Mouse (Mus musculus) heart, postnatal 10 days (tissue): ENCODE data around the gene Tbc1d1. TPM values are rescaled to one million over a fixed set of nuclear protein-coding genes. Genes with fewer than 3 reads are reported as not detected.

ENCODE experiments used
- DNase-seq, 2 experiments: peaks; one replicate each; pipeline ENCODE4 v3.0.0; 2021
- intact Hi-C: fragments of 180-260 bp; cut with DNase I; formaldehyde crosslinking; loops from one replicate; pipeline ENCODE4 v1.15.1; 2025
- total RNA-seq, 2 experiments: library from RNA; stranded (reverse); gene quantifications; 2 replicates each; pipeline ENCODE4 v1.2.3; 2021

Gene Tbc1d1
- total RNA-seq = 10 to 100 TPM; 33.3 to 41.1 TPM

DNA sequence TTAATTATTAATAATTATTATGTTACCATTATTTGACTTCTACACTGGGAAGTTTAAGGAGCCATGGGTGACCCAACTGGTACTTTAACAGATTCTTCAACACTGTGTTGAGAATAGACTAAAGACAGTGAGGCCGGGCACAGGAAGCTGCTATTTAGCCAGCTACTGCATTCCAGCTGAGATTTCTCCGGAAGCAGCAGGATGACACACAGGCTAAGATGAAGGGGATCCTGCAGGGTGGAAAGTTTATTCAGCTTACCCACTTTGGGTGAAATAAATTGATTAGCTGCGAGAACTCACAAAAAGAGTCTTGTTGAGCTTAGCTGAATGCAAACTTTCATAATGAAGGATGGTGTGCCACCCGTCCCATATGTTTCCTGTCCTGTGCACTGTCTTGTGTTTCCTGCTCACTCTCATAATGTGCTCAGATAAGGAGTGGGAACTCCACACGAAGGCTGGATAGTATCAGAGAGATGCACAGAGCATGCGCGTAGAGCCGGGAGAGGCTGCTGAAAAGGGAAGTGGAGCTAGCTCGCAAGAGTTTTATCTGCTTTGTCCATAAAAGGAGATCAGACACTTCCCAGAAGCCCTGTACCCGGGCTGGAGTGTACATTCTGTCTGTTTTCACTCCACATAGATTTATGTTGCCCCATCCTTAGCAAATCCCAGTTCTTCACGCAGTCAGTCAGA lies at the start of gene Tbc1d1:
Gene Tbc1d1, plus strand, starts transcription at position 445 of the 690 bp plus-strand sequence.
- peak; percentile 65 to 69 for DNase-seq
- intact Hi-C loops = no loop called here

GRCm38 (mm10) chr5:64107596-64108289 lies 48.4 kb upstream of the Tbc1d1 start:
- no peak for DNase-seq
- intact Hi-C loops = loop anchor here (10.0 kb wide), 1 partner anchor 167 kb away; no protein-coding TSS in a partner anchor

- intact Hi-C loops = loop anchor here (10.0 kb wide), 1 partner anchor 166 kb away; no protein-coding TSS in a partner anchor
These were observed 46.9 kb upstream of the Tbc1d1 start for GRCm38 (mm10) chr5:64109217-64109616.

GRCm38 (mm10) chr5:64112360-64112759 lies 43.7 kb upstream of the Tbc1d1 start:
- intact Hi-C loops = no loop called here
- DNase-seq = no peak

More at GRCm38 (mm10) chr5:64109217-64109616, 46.9 kb upstream of the Tbc1d1 start:
- DNase-seq = peak in 1 of 2 experiments; percentile 36

- intact Hi-C loops = no loop called here
These were observed 41.9 kb upstream of the Tbc1d1 start for GRCm38 (mm10) chr5:64114210-64114609.

DNA sequence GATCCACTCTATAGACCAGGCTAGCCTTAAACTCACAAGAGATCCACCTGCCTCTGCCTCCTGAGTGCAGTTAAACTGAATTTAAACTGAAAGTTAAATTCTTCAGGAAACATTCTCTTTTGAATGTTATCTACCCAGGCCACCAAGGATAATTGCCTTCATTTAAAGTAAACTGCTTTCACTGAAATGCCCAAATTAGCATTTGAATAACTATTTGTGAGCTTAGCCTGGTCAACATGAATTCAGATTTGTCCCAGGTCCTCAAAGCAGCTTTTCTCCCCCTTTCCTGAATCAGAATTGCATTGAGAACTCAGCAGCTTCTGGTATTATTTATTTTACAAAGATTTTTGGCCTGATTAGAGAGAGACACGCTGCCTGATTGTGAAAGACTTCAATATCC lies 38.9 kb upstream of the Tbc1d1 start:
- DNase-seq = no peak
- intact Hi-C loops = no loop called here

More at GRCm38 (mm10) chr5:64114210-64114609, 41.9 kb upstream of the Tbc1d1 start:
- DNase-seq = no peak

DNA sequence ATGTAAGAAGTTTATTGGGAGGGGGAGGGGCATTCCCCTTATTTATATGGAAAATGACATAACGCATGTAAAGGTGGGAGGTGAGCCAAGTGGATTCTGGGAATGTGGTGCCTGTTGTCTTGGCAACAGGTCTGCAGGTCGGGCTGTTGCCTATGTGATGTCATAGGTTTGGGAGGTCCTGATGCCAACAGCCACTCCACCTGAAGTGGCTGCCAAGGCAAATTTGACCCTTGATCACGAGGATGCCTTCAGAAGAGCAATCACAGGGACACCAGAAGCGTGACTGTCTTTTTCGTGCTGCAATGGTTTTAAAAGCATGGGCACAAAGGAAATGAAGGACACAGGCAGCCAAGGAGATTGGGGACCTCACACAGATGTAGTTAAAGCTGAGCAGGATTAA lies 30.3 kb upstream of the Tbc1d1 start:
- intact Hi-C loops = no loop called here
- DNase-seq = no peak

DNA sequence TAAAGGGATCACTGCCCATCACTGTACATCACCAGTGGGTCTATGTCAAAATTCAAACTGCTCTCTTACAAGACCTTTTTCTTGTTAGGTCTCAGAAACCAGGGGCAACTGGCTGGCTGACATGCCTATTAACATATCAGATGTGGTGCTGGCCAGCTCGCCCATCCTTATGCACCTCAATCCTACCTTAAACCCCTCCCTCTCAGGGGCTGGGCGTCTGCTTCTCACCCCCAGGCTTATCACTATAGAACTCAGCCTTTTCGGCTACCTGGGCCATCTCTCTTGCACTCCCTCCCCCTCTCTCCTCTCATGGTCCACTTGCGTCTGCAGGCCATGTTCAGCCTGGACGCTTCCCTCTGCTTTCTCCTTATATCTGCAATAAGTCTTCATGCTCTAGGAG lies 24.6 kb upstream of the Tbc1d1 start:
- intact Hi-C loops = no loop called here
- no peak for DNase-seq

DNA sequence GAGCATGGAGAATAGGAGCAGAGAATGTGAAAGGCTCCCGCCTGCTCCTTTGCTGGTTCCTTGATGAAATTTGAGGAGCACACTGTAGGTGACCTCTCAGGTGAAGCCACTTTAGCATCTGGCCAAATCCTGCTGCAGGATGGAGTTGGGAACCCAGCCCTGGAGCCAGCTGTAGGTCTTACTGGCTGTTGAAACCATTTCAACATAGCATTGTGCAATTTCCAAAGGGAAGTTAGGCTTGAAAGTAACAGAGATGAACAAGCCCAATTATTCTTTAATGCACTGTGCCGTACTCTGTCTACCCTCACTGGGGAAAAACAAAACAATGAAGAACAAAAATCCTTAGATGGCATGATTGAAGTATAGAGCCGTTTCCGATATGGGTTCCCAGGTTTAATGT lies 22.2 kb upstream of the Tbc1d1 start:
- intact Hi-C loops = no loop called here

DNA sequence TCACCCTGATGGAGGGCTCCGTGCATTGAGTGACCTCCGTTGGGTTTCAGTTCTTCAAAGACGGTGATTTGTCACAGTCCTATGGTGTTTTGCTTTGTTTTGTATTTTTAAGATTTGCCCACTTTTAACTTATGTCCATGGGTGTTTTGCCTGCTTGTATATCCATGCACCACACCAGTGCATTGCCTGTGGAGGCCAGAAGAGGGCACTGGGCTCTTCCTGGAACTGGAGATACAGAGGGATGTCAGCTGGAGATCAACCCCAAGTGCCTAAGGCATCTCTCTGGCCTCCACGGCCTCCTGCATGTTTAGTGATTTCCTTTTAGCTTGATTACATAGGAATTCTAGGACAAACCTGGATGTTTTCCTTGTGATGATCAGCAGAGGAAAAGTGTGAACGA lies 19.8 kb upstream of the Tbc1d1 start:
- DNase-seq = no peak
- intact Hi-C loops = loop anchor here (2.0 kb wide), 1 partner anchor 138 kb away; no protein-coding TSS in a partner anchor

More for the DNA sequence above, 22.2 kb upstream of the Tbc1d1 start:
- no peak for DNase-seq

GRCm38 (mm10) chr5:64140202-64140601 lies 15.9 kb upstream of the Tbc1d1 start:
- DNase-seq = no peak
- intact Hi-C loops = no loop called here

GRCm38 (mm10) chr5:64144315-64144714 lies 11.8 kb upstream of the Tbc1d1 start:
- intact Hi-C loops = no loop called here
- DNase-seq = no peak

GRCm38 (mm10) chr5:64146384-64147005 lies 9.6 kb upstream of the Tbc1d1 start:
- intact Hi-C loops = no loop called here
- no peak for DNase-seq

DNA sequence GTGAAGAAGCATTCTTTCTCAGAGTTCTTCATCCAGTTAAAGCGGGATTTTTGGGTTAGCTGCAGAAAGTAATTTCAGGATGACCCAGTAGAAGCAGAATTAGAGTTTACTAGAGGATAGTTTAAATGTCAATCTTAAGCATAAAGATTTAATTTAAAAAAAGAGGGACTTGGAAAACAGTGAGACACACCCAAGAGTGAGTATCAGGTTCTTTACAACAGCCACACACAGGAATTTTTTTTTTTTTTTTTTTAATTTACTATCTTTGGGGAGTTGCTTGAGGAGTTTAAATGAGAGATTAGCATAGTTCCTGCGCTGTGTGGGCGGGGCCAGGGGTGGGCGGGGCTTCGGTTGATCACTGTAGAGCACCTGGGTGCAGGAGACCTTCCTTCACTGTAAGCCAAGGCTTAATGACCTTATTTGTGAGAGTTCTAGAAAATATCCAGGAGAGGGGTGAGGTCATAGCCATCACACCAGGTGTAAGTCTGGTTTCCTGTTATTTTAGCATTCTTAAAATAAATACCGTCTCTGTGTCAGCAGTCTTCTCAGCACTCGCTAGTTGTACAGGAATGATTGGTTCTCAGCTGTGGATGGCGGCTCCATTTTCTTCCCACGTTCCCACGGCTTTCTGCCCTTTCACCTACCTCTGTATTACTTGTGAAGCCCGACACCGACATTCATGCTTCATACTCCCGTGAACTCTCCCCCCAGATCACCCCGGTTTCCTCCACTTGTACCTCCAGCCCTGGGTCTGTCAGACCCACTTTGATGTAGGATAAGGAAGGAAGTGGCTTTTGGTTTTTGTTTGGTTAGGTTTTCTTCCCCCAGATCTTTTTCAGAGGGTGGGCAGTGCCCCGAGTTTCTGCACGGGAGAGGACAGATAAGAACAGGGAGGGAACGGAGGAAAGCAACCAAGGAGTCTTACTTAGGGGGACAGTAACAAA lies 6.6 kb upstream of the Tbc1d1 start:
- intact Hi-C loops = no loop called here
- no peak for DNase-seq

- intact Hi-C loops = no loop called here
- no peak for DNase-seq
These were observed 2.8 kb upstream of the Tbc1d1 start for GRCm38 (mm10) chr5:64153319-64153718.

- intact Hi-C loops = no loop called here
- DNase-seq = peak; percentile 9 to 24
These were observed 474 bp downstream of the Tbc1d1 start for GRCm38 (mm10) chr5:64156579-64156978.

DNA sequence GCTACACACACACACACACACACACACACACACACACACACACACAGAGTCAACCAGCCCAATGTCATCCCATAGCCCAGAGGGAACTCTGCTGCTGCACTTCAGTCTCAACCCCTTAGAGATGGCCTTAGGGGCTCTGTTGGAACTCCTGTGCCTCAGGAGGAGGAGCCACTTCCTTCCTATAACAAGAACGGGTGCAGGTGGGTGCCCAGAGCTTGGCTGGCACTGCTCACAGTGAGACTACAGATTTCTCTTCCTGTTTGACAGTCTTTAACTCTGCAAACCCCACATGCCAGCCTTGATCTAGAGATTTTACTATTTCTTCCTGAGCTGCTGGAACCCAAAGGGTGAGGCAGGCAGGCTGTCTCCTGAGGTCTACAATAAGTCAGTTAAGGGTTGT lies 1.8 kb downstream of the Tbc1d1 start:
- intact Hi-C loops = no loop called here
- no peak for DNase-seq

DNA sequence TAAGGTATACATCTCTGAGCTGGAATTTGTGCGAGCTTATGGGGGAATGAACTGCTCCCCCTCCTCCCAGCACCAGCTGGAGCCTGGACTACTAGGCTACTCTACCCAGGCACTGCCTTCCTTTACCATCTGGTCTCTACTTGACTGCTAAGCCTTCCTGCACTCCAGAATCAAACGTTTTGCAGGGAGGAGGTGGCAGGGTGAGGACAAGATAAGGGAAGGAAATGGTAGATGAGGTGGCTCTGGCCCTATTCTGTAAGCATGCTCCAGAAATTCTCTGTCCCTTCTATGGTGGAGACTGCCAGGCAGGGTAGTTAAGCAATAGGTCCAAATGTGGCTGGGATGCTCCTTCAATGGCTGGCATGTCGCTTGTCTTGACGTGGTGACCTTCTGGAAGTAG lies 2.4 kb downstream of the Tbc1d1 start:
- no peak for DNase-seq
- intact Hi-C loops = no loop called here

- intact Hi-C loops = no loop called here
- DNase-seq = no peak
These were observed 3.1 kb downstream of the Tbc1d1 start for GRCm38 (mm10) chr5:64159065-64159780.
